Mouse (Mus musculus) liver, embryonic 13.5 days (tissue): ENCODE results near the gene Cdh22. TPM values are rescaled to one million over a fixed set of nuclear protein-coding genes. Genes with fewer than 3 reads are reported as not detected.

ENCODE experiments used
- ATAC-seq: fragments of 200-750 bp; cut with Nextera tagmentation; 2 replicates; pipeline ENCODE4 v1.8.0; 2017; ENCODE audit warnings: low read depth, mild to moderate bottlenecking, moderate number of reproducible peaks, moderate library complexity
- DNase-seq: peaks from one replicate; pipeline ENCODE4 v3.0.0; 2022
- H3K27ac ChIP-seq: fragments of 300-500 bp; sonication (generic); 2 replicates; pipeline ENCODE4 v1.5.1; 2015; ENCODE audit warnings: moderate library complexity, mild to moderate bottlenecking, inconsistent platforms
- H3K27me3 ChIP-seq: fragments of 300-500 bp; sonication (generic); 2 replicates; pipeline ENCODE4 v1.6.1; 2015; ENCODE audit warnings: mild to moderate bottlenecking, inconsistent platforms
- H3K36me3 ChIP-seq: fragments of 300-500 bp; sonication (generic); 2 replicates; pipeline ENCODE4 v1.6.1; 2015; ENCODE audit warnings: mild to moderate bottlenecking, inconsistent platforms
- H3K4me1 ChIP-seq: fragments of 300-500 bp; sonication (generic); replicated peaks from 2 replicates; pipeline ENCODE4 v1.6.1; 2015; ENCODE audit warnings: inconsistent platforms
- H3K4me2 ChIP-seq: fragments of 300-500 bp; sonication (generic); 2 replicates; pipeline ENCODE4 v1.6.1; 2015; ENCODE audit warnings: inconsistent platforms, mild to moderate bottlenecking, moderate library complexity
- H3K4me3 ChIP-seq: fragments of 300-500 bp; sonication (generic); replicated peaks from 2 replicates; pipeline ENCODE4 v1.5.1; 2015; ENCODE audit warnings: mild to moderate bottlenecking, inconsistent platforms
- H3K9ac ChIP-seq: fragments of 300-500 bp; sonication (generic); 2 replicates; pipeline ENCODE4 v1.6.1; 2015; ENCODE audit warnings: mild to moderate bottlenecking, inconsistent platforms
- H3K9me3 ChIP-seq: fragments of 300-500 bp; sonication (generic); replicated peaks from 2 replicates; pipeline ENCODE4 v1.6.1; 2016; ENCODE audit warnings: inconsistent platforms
- WGBS: fragments of 180-500 bp; shearing (Covaris S2); methylation state at CpG from one replicate; pipeline ENCODE4 v1.1.7; 2015; ENCODE audit not compliant: insufficient replicate concordance; 5-methylcytosine and 5-hydroxymethylcytosine counted together
- polyA plus RNA-seq: library from polyadenylated mRNA; unstranded; fragments of >200 nt; fragmentation: Nextera tagmentation; extraction: Ambion mirVana; gene quantifications from 2 replicates; pipeline ENCODE4 v1.2.1, GENCODE M21; 2015

The Cdh22 gene
- polyA plus RNA-seq, 1 experiment from 2014 or later, result not detected

DNA sequence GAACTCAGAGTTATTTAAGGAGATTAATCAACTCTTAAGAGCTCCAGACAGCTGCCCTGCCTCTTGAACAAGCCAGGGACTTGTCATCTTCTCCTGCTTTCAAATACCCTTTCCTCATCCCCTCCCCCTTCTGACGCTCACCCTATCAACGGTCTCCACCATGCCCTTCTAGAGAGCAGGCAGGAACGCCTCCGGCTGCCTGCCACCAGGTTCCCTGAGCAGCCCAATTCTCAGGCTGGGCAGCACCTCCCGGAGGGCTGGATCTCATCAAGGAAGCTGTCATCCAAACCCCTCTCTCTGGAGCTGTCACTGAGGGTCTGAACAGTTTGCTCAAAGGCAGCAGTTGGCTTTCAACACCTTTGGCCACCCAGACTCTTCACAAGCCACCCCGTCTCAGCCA, 133.9 kb downstream of the Cdh22 start:
- Histone ChIP-seq H3K4me3 (no peak overlapping the region), H3K9me3 (no peaks in the 10 kb centered on the region), H3K27me3 (peaks cover 38% of the 10 kb centered on the region), H3K4me2 (no peak overlapping the region), H3K36me3 (no peaks in the 10 kb centered on the region), H3K4me1 (no peaks in the 10 kb centered on the region), H3K9ac (no peak overlapping the region), H3K27ac (no peak overlapping the region)
- DNase-seq (no peak), ATAC-seq (no peak)
- WGBS, result 10% methylated on average over 6 of the region's 6 CpGs

DNA sequence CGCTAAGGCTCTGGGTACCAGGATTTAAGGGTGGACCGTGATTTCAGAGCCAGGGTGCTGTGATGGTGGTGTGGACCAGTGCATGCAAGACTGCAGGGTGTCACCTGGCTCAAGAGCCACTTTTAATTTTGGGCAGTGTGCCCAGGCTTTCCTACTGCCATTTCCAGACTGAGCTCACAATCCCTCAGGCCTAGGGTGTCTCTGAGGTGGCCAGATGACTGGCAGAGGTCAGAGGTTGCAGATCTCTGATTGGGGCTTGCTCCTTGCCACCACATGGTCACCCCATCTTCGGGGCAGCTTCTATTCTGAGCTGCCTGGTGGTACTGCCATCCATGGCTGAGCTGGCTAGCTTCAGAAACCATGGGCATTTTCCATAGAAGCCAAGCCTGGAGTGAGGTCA, 135.8 kb downstream of the Cdh22 start:
- 65% methylated on average over 3 of the region's 3 CpGs for WGBS
- Histone ChIP-seq H3K27me3 (peaks cover 31% of the 10 kb centered on the region), H3K9me3 (no peaks in the 10 kb centered on the region), H3K4me2 (no peak overlapping the region), H3K4me3 (no peak overlapping the region), H3K27ac (no peak overlapping the region), H3K9ac (no peak overlapping the region), H3K36me3 (no peaks in the 10 kb centered on the region), H3K4me1 (no peaks in the 10 kb centered on the region)
- ATAC-seq (no peak), DNase-seq (no peak)

DNA sequence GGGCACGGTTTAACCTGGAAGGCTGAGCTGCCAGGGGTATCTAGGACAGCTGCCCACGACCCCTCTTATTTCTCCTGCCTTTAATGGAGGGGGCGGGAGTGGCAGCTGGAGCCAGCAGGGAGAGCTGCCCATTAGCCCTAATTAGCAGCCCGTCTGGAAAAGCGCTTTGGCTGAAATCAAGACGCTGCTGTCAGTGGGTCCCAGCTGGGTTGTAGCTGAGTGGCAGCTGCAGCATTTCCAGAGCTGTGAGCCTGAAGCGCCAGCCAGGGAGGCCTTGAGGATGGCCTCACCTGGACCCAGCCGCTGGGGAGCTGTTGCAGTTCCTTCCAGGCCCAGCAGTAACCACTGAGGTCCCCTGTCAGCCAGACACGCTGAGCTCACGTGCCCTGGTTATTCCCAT, 138.3 kb downstream of the Cdh22 start:
- Histone ChIP-seq H3K27ac (no peak overlapping the region), H3K4me1 (no peaks in the 10 kb centered on the region), H3K27me3 (peaks cover 25% of the 10 kb centered on the region), H3K36me3 (no peaks in the 10 kb centered on the region), H3K4me3 (no peak overlapping the region), H3K4me2 (no peak overlapping the region), H3K9me3 (no peaks in the 10 kb centered on the region), H3K9ac (no peak overlapping the region)
- WGBS, result 20% methylated on average over 10 of the region's 10 CpGs
- DNase-seq (no peak), ATAC-seq (no peak)

DNA sequence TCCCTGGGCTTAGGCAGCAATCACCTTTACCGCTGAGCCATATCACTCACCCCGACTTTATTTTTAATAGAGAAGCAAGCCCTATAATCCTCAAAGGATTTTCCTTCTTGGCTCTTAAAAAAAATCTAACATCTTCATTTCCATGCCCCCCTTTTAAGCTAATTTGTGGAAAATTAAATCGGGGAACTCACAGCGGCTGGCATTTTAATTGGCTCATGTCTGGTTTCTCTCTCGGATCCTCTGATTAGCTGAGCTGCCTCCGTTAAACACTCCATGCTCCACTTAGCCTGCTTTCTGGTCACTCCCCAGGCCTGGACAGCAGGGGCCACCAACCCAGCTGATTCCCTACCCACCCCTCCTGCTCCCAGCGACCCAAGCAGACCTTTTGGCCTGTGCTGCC, 142.3 kb downstream of the Cdh22 start:
- ATAC-seq (no peak), DNase-seq (no peak)
- peaks cover 16% of the 10 kb centered on the region for H3K27me3 ChIP-seq
- WGBS, result 66% methylated on average over 7 of the region's 7 CpGs
- no peaks in the 10 kb centered on the region for H3K4me1 ChIP-seq
- no peak overlapping the region for H3K4me2 ChIP-seq
- H3K9me3 ChIP-seq, result 0 out of 2 replicates have a peak, but pooled peaks cover 4% of the 10 kb centered on the region
- H3K36me3 ChIP-seq, result no peaks in the 10 kb centered on the region
- no peak overlapping the region for H3K4me3 ChIP-seq
- H3K27ac ChIP-seq, result no peak overlapping the region
- no peak overlapping the region for H3K9ac ChIP-seq

DNA sequence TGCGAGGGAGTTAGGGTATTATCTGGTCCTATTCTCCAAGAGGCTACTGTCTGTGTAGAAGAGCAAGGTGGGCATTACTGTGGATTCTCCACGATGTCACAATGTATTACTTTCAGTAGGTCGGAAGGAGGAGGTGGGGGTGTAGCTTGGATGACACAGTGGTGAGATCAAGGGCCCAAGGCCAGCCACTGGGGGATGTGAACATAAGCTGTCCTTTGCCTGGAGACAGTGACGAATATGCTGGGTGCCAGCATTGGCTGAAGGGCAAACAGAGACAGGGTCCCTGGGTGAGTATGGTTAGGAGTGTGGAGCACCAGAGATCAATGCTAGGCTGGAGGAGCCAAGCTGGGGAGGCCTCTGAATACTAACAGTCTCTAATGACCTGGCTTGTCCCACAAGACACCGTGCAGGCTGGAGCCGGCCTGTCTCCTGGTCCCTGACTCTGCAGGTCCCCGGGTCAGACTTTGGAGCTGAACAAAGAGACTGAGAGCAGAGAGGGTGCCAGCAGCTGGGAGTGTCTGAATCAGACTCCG, 143.2 kb downstream of the Cdh22 start:
- Histone ChIP-seq H3K9me3 (0 out of 2 replicates have a peak, but pooled peaks cover 4% of the 10 kb centered on the region), H3K27me3 (peaks cover 7% of the 10 kb centered on the region), H3K36me3 (no peaks in the 10 kb centered on the region), H3K4me2 (no peak overlapping the region), H3K4me1 (no peaks in the 10 kb centered on the region), H3K4me3 (no peak overlapping the region), H3K9ac (no peak overlapping the region), H3K27ac (no peak overlapping the region)
- no peak for DNase-seq
- no peak for ATAC-seq
- WGBS, result 55% methylated on average over 8 of the region's 8 CpGs

DNA sequence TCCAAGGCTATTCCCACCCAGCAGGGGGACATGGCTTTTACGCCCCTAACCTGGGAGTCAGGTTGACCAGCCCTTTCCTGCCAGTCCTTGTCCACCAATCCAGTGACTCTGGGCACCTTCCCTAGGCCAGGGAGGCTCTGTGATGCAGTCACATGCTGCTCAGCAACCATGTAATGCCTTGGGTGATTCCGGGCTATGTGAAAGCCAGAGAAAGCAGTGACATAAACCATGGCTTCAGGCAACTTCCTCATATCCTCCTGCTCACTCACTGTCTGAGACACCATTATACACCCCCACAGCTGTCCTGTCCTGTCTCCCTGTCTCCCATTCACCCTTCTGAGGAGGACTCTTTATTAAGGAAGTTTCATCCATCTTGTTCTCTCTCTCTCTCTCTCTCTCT, 144.0 kb downstream of the Cdh22 start, which contains the start of gene 1700025C18Rik:
1700025C18Rik (minus strand) TSS at position 101 of the 400 bp plus-strand sequence.
- DNase-seq, result no peak
- Histone ChIP-seq H3K4me1 (no peaks in the 10 kb centered on the region), H3K27ac (no peak within 1 kb of the TSS), H3K27me3 (peaks cover under 1% of the 10 kb centered on the region), H3K4me2 (no peak within 1 kb of the TSS), H3K36me3 (no peaks in the 10 kb centered on the region), H3K9ac (no peak within 1 kb of the TSS), H3K9me3 (0 out of 2 replicates have a peak, but pooled peaks cover 4% of the 10 kb centered on the region), H3K4me3 (no peak within 1 kb of the TSS)
- WGBS, result 59% methylated on average over 2 of the region's 2 CpGs
- no peak for ATAC-seq

DNA sequence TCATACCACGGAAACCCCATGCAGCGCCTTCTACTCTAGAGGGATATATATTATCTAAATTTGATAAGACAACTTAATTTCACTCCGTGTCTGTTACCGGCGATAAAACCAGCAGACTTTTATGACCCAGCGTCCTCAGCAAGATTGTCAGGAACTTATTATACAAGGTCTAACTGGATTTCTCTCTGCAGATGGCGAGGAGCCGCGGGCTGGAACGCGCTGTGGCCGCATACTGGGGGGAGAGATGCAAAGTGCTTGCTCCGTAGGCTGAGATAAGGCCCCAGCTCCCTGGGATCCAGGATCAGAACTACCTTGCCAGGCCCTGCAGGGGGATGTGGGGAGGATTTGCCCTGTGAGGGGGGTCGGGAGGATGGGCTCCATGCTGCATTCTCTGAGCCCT, 145.2 kb downstream of the Cdh22 start:
- 0 out of 2 replicates have a peak, but pooled peaks cover 4% of the 10 kb centered on the region for H3K9me3 ChIP-seq
- H3K27ac ChIP-seq, result no peak overlapping the region
- H3K9ac ChIP-seq, result no peak overlapping the region
- DNase-seq (no peak), ATAC-seq (no peak)
- no peaks in the 10 kb centered on the region for H3K36me3 ChIP-seq
- H3K4me3 ChIP-seq, result no peak overlapping the region
- no peaks in the 10 kb centered on the region; the same call in 1 of the 2 replicates for H3K27me3 ChIP-seq
- no peaks in the 10 kb centered on the region for H3K4me1 ChIP-seq
- no peak overlapping the region for H3K4me2 ChIP-seq
- WGBS, result 37% methylated on average over 14 of the region's 14 CpGs

DNA sequence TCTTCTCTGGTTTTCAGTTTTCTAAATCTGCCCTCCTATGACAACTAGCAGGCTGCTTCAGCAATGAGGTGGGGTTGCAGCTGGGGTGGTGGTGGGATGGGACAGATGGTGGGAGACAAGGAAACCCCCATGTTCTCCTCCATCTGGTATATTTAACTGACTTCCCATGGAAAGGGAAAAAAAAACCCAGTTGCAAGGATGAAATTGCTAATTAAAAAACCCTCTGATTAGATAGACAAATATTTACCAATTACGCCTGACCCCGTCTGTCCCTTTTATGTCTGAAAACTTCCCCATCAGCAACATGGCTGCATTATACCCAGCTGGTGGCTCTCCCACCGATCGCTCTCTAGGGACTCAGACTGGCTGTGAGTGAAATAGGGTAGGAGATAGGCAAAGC, 148.0 kb downstream of the Cdh22 start:
- ATAC-seq (no peak), DNase-seq (no peak)
- 58% methylated on average over 4 of the region's 4 CpGs for WGBS
- no peaks in the 10 kb centered on the region for H3K36me3 ChIP-seq
- no peak overlapping the region for H3K27ac ChIP-seq
- 0 out of 2 replicates have a peak, but pooled peaks cover 4% of the 10 kb centered on the region for H3K9me3 ChIP-seq
- no peak overlapping the region for H3K9ac ChIP-seq
- no peaks in the 10 kb centered on the region for H3K4me1 ChIP-seq
- no peak overlapping the region for H3K4me2 ChIP-seq
- no peak overlapping the region for H3K4me3 ChIP-seq
- H3K27me3 ChIP-seq, result no peaks in the 10 kb centered on the region

DNA sequence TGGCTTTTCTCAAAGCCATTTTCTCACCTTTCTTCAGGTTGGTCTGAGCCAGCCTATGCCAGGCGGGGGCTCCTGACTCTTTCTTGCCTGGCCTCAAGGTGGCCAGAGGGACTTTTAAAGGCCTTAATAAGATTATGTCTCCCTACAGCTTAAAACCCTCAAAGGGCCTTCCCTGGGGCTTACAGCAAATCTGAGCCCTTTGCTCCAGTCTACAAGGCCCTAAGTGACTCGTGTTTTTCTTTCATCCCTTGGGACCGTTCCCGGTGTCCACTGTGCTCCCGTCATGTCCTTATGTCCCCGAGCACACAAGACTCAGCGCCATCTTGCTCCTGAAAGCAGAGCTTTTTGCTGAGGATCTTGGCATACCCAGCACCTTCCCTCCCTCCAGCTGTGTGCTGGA, 153.4 kb downstream of the Cdh22 start:
- no peaks in the 10 kb centered on the region for H3K9me3 ChIP-seq
- H3K27ac ChIP-seq, result no peak overlapping the region
- no peak overlapping the region for H3K4me3 ChIP-seq
- no peaks in the 10 kb centered on the region for H3K4me1 ChIP-seq
- H3K27me3 ChIP-seq, result peaks cover 53% of the 10 kb centered on the region
- DNase-seq (no peak), ATAC-seq (no peak)
- no peak overlapping the region for H3K4me2 ChIP-seq
- H3K36me3 ChIP-seq, result no peaks in the 10 kb centered on the region
- H3K9ac ChIP-seq, result no peak overlapping the region
- WGBS, result 22% methylated on average over 7 of the region's 7 CpGs

DNA sequence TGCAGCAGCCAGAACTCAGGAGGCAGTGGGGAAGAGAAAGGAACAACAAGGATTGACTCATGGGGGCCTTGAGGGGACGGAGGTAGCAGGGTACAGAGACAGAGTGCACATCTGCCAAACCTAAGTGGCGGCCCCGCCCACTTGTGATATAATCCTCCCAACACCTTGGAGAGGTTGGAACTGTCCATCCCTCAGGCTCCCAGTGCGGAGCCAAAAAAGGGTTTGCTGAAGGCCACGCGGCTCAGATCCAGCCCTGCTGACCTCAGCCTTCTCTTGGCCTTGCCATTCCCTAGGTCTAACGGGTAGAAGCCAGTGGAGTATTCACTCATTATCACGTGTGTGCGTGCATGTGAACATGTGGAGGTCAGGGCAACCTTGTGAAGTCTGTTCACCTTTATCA, 154.0 kb downstream of the Cdh22 start:
- ATAC-seq (no peak), DNase-seq (no peak)
- Histone ChIP-seq H3K27me3 (peaks cover 59% of the 10 kb centered on the region), H3K27ac (no peak overlapping the region), H3K4me2 (no peak overlapping the region), H3K9ac (no peak overlapping the region), H3K4me3 (no peak overlapping the region), H3K4me1 (no peaks in the 10 kb centered on the region), H3K36me3 (no peaks in the 10 kb centered on the region), H3K9me3 (no peaks in the 10 kb centered on the region)
- WGBS, result 17% methylated on average over 9 of the region's 9 CpGs

DNA sequence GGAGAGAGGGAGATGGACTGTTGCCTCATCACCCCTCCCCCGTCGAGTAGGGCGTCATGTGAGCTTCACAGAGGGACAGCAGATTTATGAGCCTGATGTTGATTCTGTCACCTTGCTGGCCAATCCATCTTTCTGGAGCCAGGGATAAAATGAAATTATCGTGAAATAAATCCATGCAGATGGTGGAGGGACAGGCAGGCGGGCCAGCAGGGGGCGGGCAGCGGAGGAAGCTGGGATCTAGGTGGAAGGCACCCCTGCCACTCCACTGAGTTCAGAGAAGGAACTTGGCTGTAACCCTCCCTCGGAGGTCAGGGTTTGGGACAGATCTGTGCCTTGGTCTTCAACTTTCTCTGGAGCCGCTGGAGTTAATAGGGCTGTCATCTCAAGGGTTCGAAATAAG, 156.0 kb downstream of the Cdh22 start:
- Histone ChIP-seq H3K4me3 (no peak overlapping the region), H3K27me3 (peaks cover 77% of the 10 kb centered on the region), H3K9me3 (no peaks in the 10 kb centered on the region), H3K36me3 (no peaks in the 10 kb centered on the region), H3K27ac (no peak overlapping the region), H3K4me1 (no peaks in the 10 kb centered on the region), H3K9ac (no peak overlapping the region), H3K4me2 (no peak overlapping the region)
- 18% methylated on average over 10 of the region's 10 CpGs for WGBS
- ATAC-seq (no peak), DNase-seq (no peak)

DNA sequence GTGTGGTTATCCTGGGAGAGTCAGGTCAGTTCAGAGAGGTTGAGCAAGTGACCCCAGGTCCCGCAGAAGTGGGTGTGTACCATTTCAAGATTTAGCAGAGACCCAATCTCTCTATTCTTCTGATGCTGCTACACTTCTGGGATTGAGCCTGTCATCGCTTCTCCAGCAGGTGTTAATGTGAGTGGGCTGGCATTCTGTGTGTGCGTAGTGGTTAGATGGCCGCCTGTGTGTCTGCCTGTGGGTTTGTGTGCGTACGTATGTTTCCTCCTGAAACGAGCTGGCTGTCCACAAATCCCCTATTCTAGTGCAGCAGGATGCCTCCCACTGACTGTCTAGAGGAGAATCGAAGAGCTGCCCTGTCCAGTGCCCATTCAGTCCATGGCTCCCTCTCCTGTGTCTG, 156.6 kb downstream of the Cdh22 start:
- WGBS, result 46% methylated on average over 8 of the region's 8 CpGs
- Histone ChIP-seq H3K36me3 (no peaks in the 10 kb centered on the region), H3K27me3 (peaks cover 83% of the 10 kb centered on the region), H3K4me3 (no peak overlapping the region), H3K9me3 (no peaks in the 10 kb centered on the region), H3K9ac (no peak overlapping the region), H3K4me1 (no peaks in the 10 kb centered on the region), H3K27ac (no peak overlapping the region), H3K4me2 (no peak overlapping the region)
- DNase-seq (no peak), ATAC-seq (no peak)
